Mouse (Mus musculus) intestine, embryonic 16.5 days (tissue): ENCODE data around the gene Krtap7-1. TPM values are rescaled to one million over a fixed set of nuclear protein-coding genes. Genes with fewer than 3 reads are reported as not detected.

Experiments
- polyA plus RNA-seq: library from polyadenylated mRNA; unstranded; fragments of >200 nt; fragmentation: Nextera tagmentation; extraction: Ambion mirVana; gene quantifications from 2 replicates; pipeline ENCODE4 v1.2.1, GENCODE M21; 2015

The Krtap7-1 gene
- polyA plus RNA-seq, 1 experiment from 2014 or later = not detected

Other genes with a start within 250 kb of the Krtap7-1 start
- gene Krtap21-1, start 104.5 kb downstream of the Krtap7-1 start, polyA plus RNA-seq = not detected in 2 replicates
- not detected in 2 replicates for gene Krtap6-2, start 88.2 kb downstream of the Krtap7-1 start, polyA plus RNA-seq
- gene Krtap8-1, start 20.4 kb downstream of the Krtap7-1 start, polyA plus RNA-seq = not detected in 2 replicates
- gene Krtap11-1, start 62.9 kb upstream of the Krtap7-1 start, polyA plus RNA-seq = not detected in 2 replicates